Mouse (Mus musculus): Measurements from ENCODE around the gene Zfp46. TPM values are rescaled to one million over a fixed set of nuclear protein-coding genes. Genes with fewer than 3 reads are reported as not detected.
A peak's percentile ranks its signal among the peaks of the same experiment; 100 is the strongest.

Gene Zfp46
- 10 to 100 TPM; 61.7 to 63.2 TPM for total RNA-seq (2021)

GRCm38 (mm10) chr4:136284455-136284854 lies at the start of gene Zfp46:
Gene Zfp46 (plus strand): TSS chr4:136284683.
- DNase-seq (ENCODE audit: low spot score in 2 of 2) = peak; percentile 76 to 80
- intact Hi-C loops (cut with DNase I) = no loop called here

- intact Hi-C loops (cut with DNase I) = no loop called here
- no peak for DNase-seq (ENCODE audit: low spot score in 2 of 2)
Measured at GRCm38 (mm10) chr4:136238669-136239068, 45.8 kb upstream of the Zfp46 start.

GRCm38 (mm10) chr4:136239111-136239510 lies 45.4 kb upstream of the Zfp46 start:
- intact Hi-C loops (cut with DNase I) = no loop called here
- DNase-seq (ENCODE audit: low spot score in 2 of 2) = no peak

- intact Hi-C loops (cut with DNase I) = loop anchor here (5.0 kb wide), 1 partner anchor 37 kb away; no protein-coding TSS in a partner anchor
- DNase-seq (ENCODE audit: low spot score in 2 of 2) = peak; percentile 71 to 78
Measured at GRCm38 (mm10) chr4:136239622-136240021, 44.9 kb upstream of the Zfp46 start.

GRCm38 (mm10) chr4:136240123-136240522 lies 44.4 kb upstream of the Zfp46 start:
- no peak for DNase-seq (ENCODE audit: low spot score in 2 of 2)
- intact Hi-C loops (cut with DNase I) = loop anchor here (5.0 kb wide), 1 partner anchor 38 kb away; no protein-coding TSS in a partner anchor

GRCm38 (mm10) chr4:136240955-136241354 lies 43.5 kb upstream of the Zfp46 start:
- intact Hi-C loops (cut with DNase I) = loop anchor here (5.0 kb wide), 1 partner anchor 39 kb away; no protein-coding TSS in a partner anchor
- no peak for DNase-seq (ENCODE audit: low spot score in 2 of 2)

- DNase-seq (ENCODE audit: low spot score in 2 of 2) = no peak
- intact Hi-C loops (cut with DNase I) = loop anchor here (5.0 kb wide), 1 partner anchor 40 kb away; no protein-coding TSS in a partner anchor
Measured at GRCm38 (mm10) chr4:136242065-136242703, 42.3 kb upstream of the Zfp46 start.

- no peak for DNase-seq (ENCODE audit: low spot score in 2 of 2)
- intact Hi-C loops (cut with DNase I) = loop anchor here (5.0 kb wide), 1 partner anchor 40 kb away; no protein-coding TSS in a partner anchor
Measured at GRCm38 (mm10) chr4:136242728-136243127, 41.8 kb upstream of the Zfp46 start.

GRCm38 (mm10) chr4:136244208-136244607 lies 40.3 kb upstream of the Zfp46 start:
- intact Hi-C loops (cut with DNase I) = loop anchor here (5.0 kb wide), 1 partner anchor 42 kb away; no protein-coding TSS in a partner anchor

GRCm38 (mm10) chr4:136245681-136246080 lies 38.8 kb upstream of the Zfp46 start:
- DNase-seq (ENCODE audit: low spot score in 2 of 2) = no peak
- intact Hi-C loops (cut with DNase I) = no loop called here

More at GRCm38 (mm10) chr4:136244208-136244607, 40.3 kb upstream of the Zfp46 start:
- no peak for DNase-seq (ENCODE audit: low spot score in 2 of 2)

- DNase-seq (ENCODE audit: low spot score in 2 of 2) = no peak
- intact Hi-C loops (cut with DNase I) = no loop called here
Measured at GRCm38 (mm10) chr4:136246568-136246969, 37.9 kb upstream of the Zfp46 start.

- intact Hi-C loops (cut with DNase I) = no loop called here
- no peak for DNase-seq (ENCODE audit: low spot score in 2 of 2)
Measured at GRCm38 (mm10) chr4:136247386-136247728, 37.1 kb upstream of the Zfp46 start.

- no peak for DNase-seq (ENCODE audit: low spot score in 2 of 2)
- intact Hi-C loops (cut with DNase I) = no loop called here
Measured at GRCm38 (mm10) chr4:136247729-136248463, 36.6 kb upstream of the Zfp46 start, which contains the start of gene Tcea3. Gene Tcea3 (plus strand): TSS chr4:136247729.

GRCm38 (mm10) chr4:136248464-136249331 lies 35.8 kb upstream of the Zfp46 start:
- intact Hi-C loops (cut with DNase I) = no loop called here
- DNase-seq (ENCODE audit: low spot score in 2 of 2) = no peak

- intact Hi-C loops (cut with DNase I) = no loop called here
- no peak for DNase-seq (ENCODE audit: low spot score in 2 of 2)
Measured at GRCm38 (mm10) chr4:136249332-136249647, 35.2 kb upstream of the Zfp46 start.

GRCm38 (mm10) chr4:136249780-136250179 lies 34.7 kb upstream of the Zfp46 start:
- peak; percentile 23 to 24 for DNase-seq (ENCODE audit: low spot score in 2 of 2)
- intact Hi-C loops (cut with DNase I) = no loop called here

GRCm38 (mm10) chr4:136255919-136256318 lies 28.6 kb upstream of the Zfp46 start:
- intact Hi-C loops (cut with DNase I) = no loop called here
- no peak for DNase-seq (ENCODE audit: low spot score in 2 of 2)

GRCm38 (mm10) chr4:136256696-136257095 lies 27.8 kb upstream of the Zfp46 start:
- intact Hi-C loops (cut with DNase I) = no loop called here

GRCm38 (mm10) chr4:136259916-136260315 lies 24.6 kb upstream of the Zfp46 start:
- intact Hi-C loops (cut with DNase I) = loop anchor here (5.0 to 10.0 kb wide), 2 partner anchors 62 to 365 kb away; partner anchors contain the start of gene Lactbl1
- DNase-seq (ENCODE audit: low spot score in 2 of 2) = no peak

More at GRCm38 (mm10) chr4:136256696-136257095, 27.8 kb upstream of the Zfp46 start:
- no peak for DNase-seq (ENCODE audit: low spot score in 2 of 2)

Data from left cerebral cortex, postnatal 36 days (tissue).